Mouse (Mus musculus): ENCODE results near the gene Fam124a. TPM values are rescaled to one million over a fixed set of nuclear protein-coding genes. Genes with fewer than 3 reads are reported as not detected.

Gene Fam124a
- 0.36 and 0.60 TPM in 2 replicates for polyA plus RNA-seq (2014; fragmentation: Nextera tagmentation; extraction: Ambion mirVana)

DNA sequence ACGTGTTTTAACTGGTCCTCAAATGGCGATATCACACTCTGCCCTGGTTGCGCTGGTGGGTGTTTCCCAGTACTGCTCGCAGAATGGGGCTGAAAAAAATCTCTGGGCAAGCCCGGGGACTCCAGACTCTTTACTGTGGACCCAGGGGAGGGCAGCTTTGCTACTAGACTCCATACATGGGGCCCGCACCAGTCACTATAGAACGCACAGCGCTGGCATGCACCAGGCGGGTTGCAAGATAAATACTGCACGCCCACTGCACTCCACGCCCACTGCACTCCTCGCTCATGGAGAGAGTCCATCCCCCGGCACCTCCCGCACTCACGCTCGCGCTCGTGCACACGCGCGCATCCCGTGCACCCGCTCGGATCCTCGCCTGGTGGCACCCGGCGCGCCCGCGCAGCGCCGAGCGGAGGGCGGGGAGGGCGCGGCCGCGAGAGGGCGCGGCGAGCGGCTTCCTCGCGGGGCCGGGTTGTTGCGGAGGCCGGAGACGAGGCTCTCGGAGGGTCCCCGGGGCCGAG is at the start of gene Fam124a:
Gene Fam124a, plus strand, starts transcription at position 429 of the 521 bp plus-strand sequence.
- Histone ChIP-seq H3K27me3 (ENCODE audit: control insufficient read depth, insufficient read depth, low read length) (peaks cover 20% of the 10 kb centered on the region), H3K36me3 (ENCODE audit: control insufficient read depth, insufficient read depth, low read length) (no peaks in the 10 kb centered on the region), H3K9me3 (ENCODE audit: control insufficient read depth, low read length) (no peaks in the 10 kb centered on the region), H3K4me3 (ENCODE audit: low read depth, low read length) (peak within 1 kb of the TSS; percentile 53), H3K4me2 (ENCODE audit: low read depth, severe bottlenecking) (peak within 1 kb of the TSS; percentile 96), H3K4me1 (ENCODE audit: control insufficient read depth, insufficient read depth, low read length) (peaks cover 5% of the 10 kb centered on the region; the same call in 1 of the 2 replicates), H3K27ac (replicated peaks; ENCODE audit: low read depth, low read length) (no peak within 1 kb of the TSS), H3K9ac (ENCODE audit: low read length) (peak within 1 kb of the TSS; percentile 60)
- 1% methylated on average over 49 of the region's 51 CpGs for WGBS
- ATAC-seq (ENCODE audit: insufficient number of reproducible peaks, low FRiP score, low TSS enrichment, low read depth) (peak; percentile 82), DNase-seq (ENCODE audit: low spot score) (peak; percentile 76)

DNA sequence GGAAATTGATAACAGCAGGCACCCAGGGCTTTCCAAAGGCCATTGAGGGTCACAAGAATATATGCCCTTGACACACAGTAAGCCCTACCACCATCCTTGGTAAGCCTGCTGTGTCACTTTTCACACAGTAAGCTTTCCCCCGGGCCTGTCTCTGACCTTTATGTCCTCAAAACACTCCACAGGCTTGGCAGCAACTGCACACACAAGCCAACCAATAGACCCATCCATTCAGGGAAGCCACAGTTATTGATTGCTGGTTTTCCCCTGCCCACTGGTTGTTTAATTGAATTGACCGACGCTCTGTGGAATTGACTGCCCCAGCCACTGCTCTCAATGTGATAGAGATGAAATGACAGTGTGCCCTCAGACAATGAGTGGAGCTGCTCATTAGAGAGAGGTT is 49.3 kb upstream of the Fam124a start:
- Histone ChIP-seq H3K27ac (replicated peaks; ENCODE audit: low read depth, low read length) (no peak overlapping the region), H3K9ac (ENCODE audit: low read length) (no peak overlapping the region), H3K4me3 (ENCODE audit: low read depth, low read length) (no peak overlapping the region), H3K36me3 (ENCODE audit: control insufficient read depth, insufficient read depth, low read length) (no peaks in the 10 kb centered on the region), H3K4me1 (ENCODE audit: control insufficient read depth, insufficient read depth, low read length) (no peaks in the 10 kb centered on the region), H3K9me3 (ENCODE audit: control insufficient read depth, low read length) (no peaks in the 10 kb centered on the region), H3K4me2 (ENCODE audit: low read depth, severe bottlenecking) (no peak overlapping the region), H3K27me3 (ENCODE audit: control insufficient read depth, insufficient read depth, low read length) (no peaks in the 10 kb centered on the region)
- DNase-seq (ENCODE audit: low spot score) (no peak), ATAC-seq (ENCODE audit: insufficient number of reproducible peaks, low FRiP score, low TSS enrichment, low read depth) (no peak)
- WGBS: 81% methylated on average over 3 of the region's 3 CpGs

DNA sequence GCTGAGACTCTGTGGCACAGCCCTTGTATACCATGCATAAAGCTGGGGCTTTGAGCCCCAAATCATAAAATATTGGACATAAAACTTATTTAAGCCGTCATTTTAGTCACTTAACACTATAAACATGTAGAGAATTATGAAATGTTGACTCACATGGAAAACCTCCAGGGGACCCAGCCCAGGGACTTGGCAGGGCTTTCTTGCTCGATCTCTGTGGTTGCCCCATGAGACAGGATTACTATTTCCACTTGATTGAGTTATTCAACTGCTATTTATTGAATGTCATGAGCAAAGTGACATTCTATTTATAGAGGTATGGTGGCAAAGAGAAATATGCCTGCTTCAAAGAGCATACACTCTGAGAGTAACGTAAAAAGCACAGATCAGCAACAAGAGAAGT is 46.2 kb upstream of the Fam124a start:
- ATAC-seq (ENCODE audit: insufficient number of reproducible peaks, low FRiP score, low TSS enrichment, low read depth) (no peak), DNase-seq (ENCODE audit: low spot score) (no peak)
- Histone ChIP-seq H3K4me3 (ENCODE audit: low read depth, low read length) (no peak overlapping the region), H3K4me1 (ENCODE audit: control insufficient read depth, insufficient read depth, low read length) (no peaks in the 10 kb centered on the region), H3K27me3 (ENCODE audit: control insufficient read depth, insufficient read depth, low read length) (no peaks in the 10 kb centered on the region), H3K9me3 (ENCODE audit: control insufficient read depth, low read length) (no peaks in the 10 kb centered on the region), H3K27ac (replicated peaks; ENCODE audit: low read depth, low read length) (no peak overlapping the region), H3K36me3 (ENCODE audit: control insufficient read depth, insufficient read depth, low read length) (no peaks in the 10 kb centered on the region), H3K9ac (ENCODE audit: low read length) (no peak overlapping the region), H3K4me2 (ENCODE audit: low read depth, severe bottlenecking) (no peak overlapping the region)
- 85% methylated on average over 3 of the region's 3 CpGs for WGBS

GRCm38 (mm10) chr14:62512845-62513244 is 42.7 kb upstream of the Fam124a start:
- H3K27me3 ChIP-seq (ENCODE audit: control insufficient read depth, insufficient read depth, low read length): no peaks in the 10 kb centered on the region
- 82% methylated on average over 1 of the region's 1 CpGs for WGBS
- ATAC-seq (ENCODE audit: insufficient number of reproducible peaks, low FRiP score, low TSS enrichment, low read depth) (no peak), DNase-seq (ENCODE audit: low spot score) (no peak)
- H3K4me2 ChIP-seq (ENCODE audit: low read depth, severe bottlenecking): no peak overlapping the region
- H3K9me3 ChIP-seq (ENCODE audit: control insufficient read depth, low read length): no peaks in the 10 kb centered on the region
- no peak overlapping the region for H3K9ac ChIP-seq (ENCODE audit: low read length)
- H3K4me3 ChIP-seq (ENCODE audit: low read depth, low read length): no peak overlapping the region
- H3K36me3 ChIP-seq (ENCODE audit: control insufficient read depth, insufficient read depth, low read length): no peaks in the 10 kb centered on the region
- no peak overlapping the region for H3K27ac ChIP-seq (replicated peaks; ENCODE audit: low read depth, low read length)
- no peaks in the 10 kb centered on the region for H3K4me1 ChIP-seq (ENCODE audit: control insufficient read depth, insufficient read depth, low read length)

GRCm38 (mm10) chr14:62530951-62531350 is 24.6 kb upstream of the Fam124a start:
- no peak overlapping the region for H3K9ac ChIP-seq (ENCODE audit: low read length)
- no peaks in the 10 kb centered on the region for H3K4me1 ChIP-seq (ENCODE audit: control insufficient read depth, insufficient read depth, low read length)
- 73% methylated on average over 2 of the region's 2 CpGs for WGBS
- H3K4me2 ChIP-seq (ENCODE audit: low read depth, severe bottlenecking): no peak overlapping the region
- no peak overlapping the region for H3K4me3 ChIP-seq (ENCODE audit: low read depth, low read length)
- no peak overlapping the region for H3K27ac ChIP-seq (replicated peaks; ENCODE audit: low read depth, low read length)
- no peaks in the 10 kb centered on the region for H3K36me3 ChIP-seq (ENCODE audit: control insufficient read depth, insufficient read depth, low read length)
- DNase-seq (ENCODE audit: low spot score) (no peak), ATAC-seq (ENCODE audit: insufficient number of reproducible peaks, low FRiP score, low TSS enrichment, low read depth) (no peak)
- no peaks in the 10 kb centered on the region for H3K9me3 ChIP-seq (ENCODE audit: control insufficient read depth, low read length)
- H3K27me3 ChIP-seq (ENCODE audit: control insufficient read depth, insufficient read depth, low read length): no peaks in the 10 kb centered on the region

GRCm38 (mm10) chr14:62536127-62536526 is 19.4 kb upstream of the Fam124a start:
- H3K4me3 ChIP-seq (ENCODE audit: low read depth, low read length): no peak overlapping the region
- 69% methylated on average over 5 of the region's 5 CpGs for WGBS
- no peaks in the 10 kb centered on the region for H3K27me3 ChIP-seq (ENCODE audit: control insufficient read depth, insufficient read depth, low read length)
- H3K9ac ChIP-seq (ENCODE audit: low read length): no peak overlapping the region
- DNase-seq (ENCODE audit: low spot score): no peak
- H3K36me3 ChIP-seq (ENCODE audit: control insufficient read depth, insufficient read depth, low read length): no peaks in the 10 kb centered on the region
- no peak for ATAC-seq (ENCODE audit: insufficient number of reproducible peaks, low FRiP score, low TSS enrichment, low read depth)
- no peaks in the 10 kb centered on the region for H3K4me1 ChIP-seq (ENCODE audit: control insufficient read depth, insufficient read depth, low read length)
- H3K4me2 ChIP-seq (ENCODE audit: low read depth, severe bottlenecking): no peak overlapping the region
- no peak overlapping the region for H3K27ac ChIP-seq (replicated peaks; ENCODE audit: low read depth, low read length)
- no peaks in the 10 kb centered on the region for H3K9me3 ChIP-seq (ENCODE audit: control insufficient read depth, low read length)

- WGBS: 90% methylated on average over 5 of the region's 5 CpGs
- Histone ChIP-seq H3K4me2 (ENCODE audit: low read depth, severe bottlenecking) (no peak overlapping the region), H3K27ac (replicated peaks; ENCODE audit: low read depth, low read length) (no peak overlapping the region), H3K36me3 (ENCODE audit: control insufficient read depth, insufficient read depth, low read length) (no peaks in the 10 kb centered on the region), H3K9me3 (ENCODE audit: control insufficient read depth, low read length) (no peaks in the 10 kb centered on the region), H3K27me3 (ENCODE audit: control insufficient read depth, insufficient read depth, low read length) (no peaks in the 10 kb centered on the region), H3K4me3 (ENCODE audit: low read depth, low read length) (no peak overlapping the region), H3K9ac (ENCODE audit: low read length) (no peak overlapping the region), H3K4me1 (ENCODE audit: control insufficient read depth, insufficient read depth, low read length) (no peaks in the 10 kb centered on the region)
- ATAC-seq (ENCODE audit: insufficient number of reproducible peaks, low FRiP score, low TSS enrichment, low read depth): no peak
- no peak for DNase-seq (ENCODE audit: low spot score)
Observed at GRCm38 (mm10) chr14:62536988-62537387, 18.5 kb upstream of the Fam124a start.

DNA sequence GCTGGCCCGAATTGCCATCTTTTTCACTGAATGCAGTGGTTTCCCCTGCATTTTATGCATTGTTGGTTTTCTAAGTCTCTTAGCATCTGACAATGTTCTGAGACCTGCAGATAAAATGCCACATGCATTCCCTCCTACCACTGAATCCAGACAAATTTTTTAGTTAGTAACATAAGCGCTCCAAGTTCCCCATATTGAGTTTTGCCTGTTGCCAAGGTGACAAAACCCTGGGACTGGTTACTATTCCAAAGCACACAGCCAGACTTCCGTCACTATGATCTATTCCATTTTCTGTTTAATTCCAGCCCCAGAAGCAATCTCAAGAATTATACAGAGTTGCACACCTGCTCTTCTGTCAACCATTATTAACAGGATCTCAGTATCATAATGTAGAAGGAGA is 15.7 kb upstream of the Fam124a start:
- no peak for ATAC-seq (ENCODE audit: insufficient number of reproducible peaks, low FRiP score, low TSS enrichment, low read depth)

DNA sequence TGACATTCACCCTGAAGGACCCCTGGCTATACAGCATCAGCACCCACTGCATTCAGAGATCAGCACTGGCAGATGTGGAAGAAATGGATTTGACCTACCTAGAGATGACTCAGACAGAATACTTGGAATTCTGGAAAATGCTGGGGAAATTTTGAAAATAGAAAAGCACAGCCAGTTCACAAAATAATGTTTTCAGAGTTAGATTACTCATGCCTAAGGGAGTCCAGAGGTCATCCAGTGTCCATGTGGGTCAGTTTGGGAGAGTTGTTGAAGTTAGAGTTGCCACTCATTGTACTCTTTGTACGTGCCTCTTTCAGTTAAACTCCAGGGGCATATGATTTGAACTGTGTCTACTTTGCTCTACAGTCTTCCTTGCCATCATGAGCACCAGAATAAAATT is 13.8 kb upstream of the Fam124a start:
- Histone ChIP-seq H3K4me2 (ENCODE audit: low read depth, severe bottlenecking) (no peak overlapping the region), H3K4me1 (ENCODE audit: control insufficient read depth, insufficient read depth, low read length) (no peaks in the 10 kb centered on the region), H3K27me3 (ENCODE audit: control insufficient read depth, insufficient read depth, low read length) (no peaks in the 10 kb centered on the region), H3K4me3 (ENCODE audit: low read depth, low read length) (no peak overlapping the region), H3K36me3 (ENCODE audit: control insufficient read depth, insufficient read depth, low read length) (no peaks in the 10 kb centered on the region), H3K9ac (ENCODE audit: low read length) (no peak overlapping the region), H3K9me3 (ENCODE audit: control insufficient read depth, low read length) (no peaks in the 10 kb centered on the region), H3K27ac (replicated peaks; ENCODE audit: low read depth, low read length) (no peak overlapping the region)
- DNase-seq (ENCODE audit: low spot score) (no peak), ATAC-seq (ENCODE audit: insufficient number of reproducible peaks, low FRiP score, low TSS enrichment, low read depth) (no peak)
- WGBS: 81% methylated on average over 1 of the region's 1 CpGs

More for the DNA sequence above, 15.7 kb upstream of the Fam124a start:
- no peak overlapping the region for H3K9ac ChIP-seq (ENCODE audit: low read length)
- 87% methylated on average over 3 of the region's 3 CpGs for WGBS
- no peak for DNase-seq (ENCODE audit: low spot score)
- no peaks in the 10 kb centered on the region for H3K4me1 ChIP-seq (ENCODE audit: control insufficient read depth, insufficient read depth, low read length)
- H3K4me2 ChIP-seq (ENCODE audit: low read depth, severe bottlenecking): no peak overlapping the region
- no peaks in the 10 kb centered on the region for H3K36me3 ChIP-seq (ENCODE audit: control insufficient read depth, insufficient read depth, low read length)
- H3K9me3 ChIP-seq (ENCODE audit: control insufficient read depth, low read length): no peaks in the 10 kb centered on the region
- H3K27ac ChIP-seq (replicated peaks; ENCODE audit: low read depth, low read length): no peak overlapping the region
- no peaks in the 10 kb centered on the region for H3K27me3 ChIP-seq (ENCODE audit: control insufficient read depth, insufficient read depth, low read length)
- H3K4me3 ChIP-seq (ENCODE audit: low read depth, low read length): no peak overlapping the region
